Mouse (Mus musculus) heart, embryonic 13.5 days (tissue): ENCODE results near the gene Smox. TPM values are rescaled to one million over a fixed set of nuclear protein-coding genes. Genes with fewer than 3 reads are reported as not detected.

Source experiments
- ATAC-seq: fragments of 200-750 bp; cut with Nextera tagmentation; 2 replicates; pipeline ENCODE4 v1.8.0; 2017; ENCODE audit warnings: moderate TSS enrichment; ENCODE audit not compliant: insufficient number of reproducible peaks, low FRiP score, low TSS enrichment; ENCODE audit errors: extremely low read depth
- H3K27ac ChIP-seq: fragments of 300-500 bp; sonication (generic); replicated peaks from 2 replicates; pipeline ENCODE4 v1.5.1; 2015; ENCODE audit warnings: moderate library complexity, mild to moderate bottlenecking, inconsistent platforms
- H3K27me3 ChIP-seq: fragments of 300-500 bp; sonication (generic); replicated peaks from 2 replicates; pipeline ENCODE4 v1.6.1; 2015; ENCODE audit warnings: mild to moderate bottlenecking, inconsistent platforms
- H3K36me3 ChIP-seq: fragments of 300-500 bp; sonication (generic); 2 replicates; pipeline ENCODE4 v1.6.1; 2015; ENCODE audit warnings: mild to moderate bottlenecking, inconsistent platforms
- H3K4me1 ChIP-seq: fragments of 300-500 bp; sonication (generic); 2 replicates; pipeline ENCODE4 v1.6.1; 2015; ENCODE audit warnings: inconsistent platforms
- H3K4me2 ChIP-seq: fragments of 300-500 bp; sonication (generic); 2 replicates; pipeline ENCODE4 v1.6.1; 2015; ENCODE audit warnings: inconsistent platforms, mild to moderate bottlenecking, moderate library complexity
- H3K4me3 ChIP-seq: fragments of 300-500 bp; sonication (generic); 2 replicates; pipeline ENCODE4 v1.5.1; 2015; ENCODE audit warnings: moderate library complexity, mild to moderate bottlenecking, inconsistent platforms
- H3K9ac ChIP-seq: fragments of 300-500 bp; sonication (generic); 2 replicates; pipeline ENCODE4 v1.6.1; 2015; ENCODE audit warnings: inconsistent platforms, mild to moderate bottlenecking, moderate library complexity
- H3K9me3 ChIP-seq: fragments of 300-500 bp; sonication (generic); 2 replicates; pipeline ENCODE4 v1.6.1; 2016; ENCODE audit warnings: inconsistent platforms
- WGBS: fragments of 180-500 bp; shearing (Covaris S2); methylation state at CpG from one replicate; pipeline ENCODE4 v1.1.7; 2015; ENCODE audit warnings: mixed read lengths; 5-methylcytosine and 5-hydroxymethylcytosine counted together
- polyA plus RNA-seq: library from polyadenylated mRNA; unstranded; fragments of >200 nt; fragmentation: Nextera tagmentation; extraction: Ambion mirVana; gene quantifications from 2 replicates; pipeline ENCODE4 v1.2.1, GENCODE M21; 2015

Gene Smox
- polyA plus RNA-seq, 1 experiment from 2014 or later: 24.4 TPM

- Histone ChIP-seq H3K27me3 (no peaks in the 10 kb centered on the region), H3K27ac (no peak overlapping the region; the same call in 1 of the 2 replicates), H3K4me2 (0 out of 2 replicates have a peak overlapping the region, but pooled peaks have one; percentile 5), H3K9me3 (no peaks in the 10 kb centered on the region), H3K4me1 (peaks cover 60% of the 10 kb centered on the region), H3K4me3 (no peak overlapping the region), H3K36me3 (no peaks in the 10 kb centered on the region), H3K9ac (no peak overlapping the region)
- WGBS: 72% methylated on average over 4 of the region's 4 CpGs
- no peak for ATAC-seq
Measured at GRCm38 (mm10) chr2:131497224-131497856, 6.0 kb downstream of the Smox start.

GRCm38 (mm10) chr2:131498219-131498618, 6.9 kb downstream of the Smox start:
- no peaks in the 10 kb centered on the region for H3K27me3 ChIP-seq
- H3K9me3 ChIP-seq: no peaks in the 10 kb centered on the region
- 50% methylated on average over 7 of the region's 7 CpGs for WGBS
- H3K36me3 ChIP-seq: no peaks in the 10 kb centered on the region
- no peak overlapping the region for H3K27ac ChIP-seq
- H3K4me3 ChIP-seq: no peak overlapping the region
- no peak overlapping the region for H3K9ac ChIP-seq
- ATAC-seq: no peak
- no peak overlapping the region for H3K4me2 ChIP-seq
- peaks cover 60% of the 10 kb centered on the region for H3K4me1 ChIP-seq

- no peak overlapping the region for H3K4me2 ChIP-seq
- H3K36me3 ChIP-seq: no peaks in the 10 kb centered on the region
- H3K27me3 ChIP-seq: no peaks in the 10 kb centered on the region
- H3K27ac ChIP-seq: no peak overlapping the region
- no peak overlapping the region for H3K9ac ChIP-seq
- 60% methylated on average over 5 of the region's 5 CpGs for WGBS
- no peak overlapping the region for H3K4me3 ChIP-seq
- H3K9me3 ChIP-seq: no peaks in the 10 kb centered on the region
- H3K4me1 ChIP-seq: peaks cover 54% of the 10 kb centered on the region
- ATAC-seq: no peak
Measured at GRCm38 (mm10) chr2:131499290-131499845, 8.1 kb downstream of the Smox start.

- no peaks in the 10 kb centered on the region for H3K27me3 ChIP-seq
- peaks cover 60% of the 10 kb centered on the region for H3K4me1 ChIP-seq
- H3K4me3 ChIP-seq: no peak overlapping the region
- H3K27ac ChIP-seq: no peak overlapping the region
- H3K9ac ChIP-seq: no peak overlapping the region
- H3K4me2 ChIP-seq: no peak overlapping the region
- H3K36me3 ChIP-seq: no peaks in the 10 kb centered on the region
- ATAC-seq: no peak
- WGBS: 52% methylated on average over 5 of the region's 5 CpGs
- no peaks in the 10 kb centered on the region for H3K9me3 ChIP-seq
Measured at GRCm38 (mm10) chr2:131501886-131502285, 10.6 kb downstream of the Smox start.

- H3K4me2 ChIP-seq: no peak overlapping the region
- 58% methylated on average over 5 of the region's 5 CpGs for WGBS
- no peak overlapping the region for H3K27ac ChIP-seq
- peaks cover 58% of the 10 kb centered on the region for H3K4me1 ChIP-seq
- H3K4me3 ChIP-seq: no peak overlapping the region
- no peaks in the 10 kb centered on the region for H3K27me3 ChIP-seq
- H3K9ac ChIP-seq: no peak overlapping the region
- no peaks in the 10 kb centered on the region for H3K9me3 ChIP-seq
- H3K36me3 ChIP-seq: no peaks in the 10 kb centered on the region
- ATAC-seq: no peak
Measured at GRCm38 (mm10) chr2:131502561-131502960, 11.3 kb downstream of the Smox start.

GRCm38 (mm10) chr2:131505431-131505830, 14.1 kb downstream of the Smox start:
- H3K9ac ChIP-seq: no peak overlapping the region
- no peak overlapping the region for H3K4me2 ChIP-seq
- no peaks in the 10 kb centered on the region for H3K27me3 ChIP-seq
- no peak overlapping the region for H3K4me3 ChIP-seq
- peaks cover 63% of the 10 kb centered on the region for H3K4me1 ChIP-seq
- H3K27ac ChIP-seq: no peak overlapping the region
- no peaks in the 10 kb centered on the region for H3K36me3 ChIP-seq
- no peaks in the 10 kb centered on the region for H3K9me3 ChIP-seq
- ATAC-seq: no peak

GRCm38 (mm10) chr2:131506358-131506757, 15.1 kb downstream of the Smox start:
- H3K27ac ChIP-seq: peak overlapping the region; percentile 53
- 54% methylated on average over 3 of the region's 3 CpGs for WGBS
- ATAC-seq: no peak
- H3K9ac ChIP-seq: peak overlapping the region; percentile 9; the same call in 1 of the 2 replicates
- no peaks in the 10 kb centered on the region for H3K27me3 ChIP-seq
- no peaks in the 10 kb centered on the region for H3K9me3 ChIP-seq
- no peaks in the 10 kb centered on the region for H3K36me3 ChIP-seq
- H3K4me3 ChIP-seq: no peak overlapping the region
- H3K4me2 ChIP-seq: no peak overlapping the region
- H3K4me1 ChIP-seq: peaks cover 63% of the 10 kb centered on the region

- H3K9me3 ChIP-seq: no peaks in the 10 kb centered on the region
- peaks cover 51% of the 10 kb centered on the region for H3K4me1 ChIP-seq
- 25% methylated on average over 2 of the region's 2 CpGs for WGBS
- H3K36me3 ChIP-seq: no peaks in the 10 kb centered on the region
- H3K9ac ChIP-seq: peak overlapping the region; percentile 1; the same call in 1 of the 2 replicates
- H3K4me2 ChIP-seq: no peak overlapping the region
- no peak for ATAC-seq
- H3K27ac ChIP-seq: no peak overlapping the region
- no peak overlapping the region for H3K4me3 ChIP-seq
- H3K27me3 ChIP-seq: no peaks in the 10 kb centered on the region
Measured at GRCm38 (mm10) chr2:131508501-131508900, 17.2 kb downstream of the Smox start.

GRCm38 (mm10) chr2:131509671-131510313, 18.5 kb downstream of the Smox start:
- Histone ChIP-seq H3K4me1 (peaks cover 64% of the 10 kb centered on the region), H3K9me3 (no peaks in the 10 kb centered on the region), H3K9ac (peak overlapping the region; percentile 71), H3K4me3 (peak overlapping the region; percentile 32), H3K27ac (peak overlapping the region; percentile 62), H3K36me3 (no peaks in the 10 kb centered on the region), H3K27me3 (no peaks in the 10 kb centered on the region), H3K4me2 (peak overlapping the region; percentile 63)
- whole genome bisulfite sequencing: 15% methylated on average over 17 of the region's 17 CpGs
- ATAC-seq: peak; percentile 33

GRCm38 (mm10) chr2:131510531-131510930, 19.2 kb downstream of the Smox start:
- no peaks in the 10 kb centered on the region for H3K27me3 ChIP-seq
- no peak overlapping the region for H3K9ac ChIP-seq
- no peaks in the 10 kb centered on the region for H3K9me3 ChIP-seq
- peak overlapping the region; percentile 63; the same call in 1 of the 2 replicates for H3K4me2 ChIP-seq
- no peak overlapping the region for H3K27ac ChIP-seq
- WGBS: 73% methylated on average over 5 of the region's 5 CpGs
- ATAC-seq: no peak
- H3K4me1 ChIP-seq: peaks cover 67% of the 10 kb centered on the region
- H3K4me3 ChIP-seq: no peak overlapping the region
- no peaks in the 10 kb centered on the region for H3K36me3 ChIP-seq

- H3K36me3 ChIP-seq: peaks cover 15% of the 10 kb centered on the region; the same call in 1 of the 2 replicates
- H3K9me3 ChIP-seq: no peaks in the 10 kb centered on the region
- ATAC-seq: no peak
- H3K4me2 ChIP-seq: peak overlapping the region; percentile 41; the same call in 1 of the 2 replicates
- WGBS: 18% methylated on average over 2 of the region's 2 CpGs
- no peak overlapping the region for H3K4me3 ChIP-seq
- H3K27ac ChIP-seq: peak overlapping the region; percentile 74
- peaks cover 61% of the 10 kb centered on the region for H3K4me1 ChIP-seq
- no peaks in the 10 kb centered on the region for H3K27me3 ChIP-seq
- peak overlapping the region; percentile 44; the same call in 1 of the 2 replicates for H3K9ac ChIP-seq
Measured at GRCm38 (mm10) chr2:131513477-131513876, 22.2 kb downstream of the Smox start.
